Mouse (Mus musculus) ovary, postnatal 10 days (tissue): ENCODE data around the gene Fam83b.

ENCODE experiments used
- DNase-seq: peaks from one replicate; pipeline ENCODE4 v3.0.0; 2022; ENCODE audit warnings: low spot score

Gene Fam83b

GRCm38 (mm10) chr9:76521640-76522039 lies 45.3 kb downstream of the Fam83b start:
- no peak for DNase-seq

GRCm38 (mm10) chr9:76518665-76519064 lies 48.3 kb downstream of the Fam83b start:
- no peak for DNase-seq

DNA sequence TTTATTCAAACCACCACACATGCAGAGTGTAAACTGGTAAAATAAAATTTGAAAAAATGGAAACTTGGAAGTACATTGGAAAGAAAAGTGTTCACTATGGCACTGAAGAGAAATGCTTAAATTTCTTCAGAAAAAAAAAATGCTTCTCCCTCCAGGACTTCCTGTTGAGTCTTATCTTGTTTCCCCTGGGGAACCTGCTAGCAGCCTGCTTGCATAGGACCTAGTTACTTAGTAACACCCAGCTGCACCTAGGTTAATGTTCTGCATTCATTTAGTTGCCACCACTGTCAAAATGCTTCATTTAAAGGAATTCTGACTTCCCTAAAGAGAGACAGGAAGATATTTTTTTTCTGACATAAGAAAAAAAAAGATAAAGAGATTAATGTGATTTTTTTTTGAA lies 61.3 kb downstream of the Fam83b start:
- no peak for DNase-seq

- no peak for DNase-seq
Measured at GRCm38 (mm10) chr9:76489737-76490136, 77.2 kb downstream of the Fam83b start.

- no peak for DNase-seq
Measured at GRCm38 (mm10) chr9:76480088-76480487, 86.8 kb downstream of the Fam83b start.

DNA sequence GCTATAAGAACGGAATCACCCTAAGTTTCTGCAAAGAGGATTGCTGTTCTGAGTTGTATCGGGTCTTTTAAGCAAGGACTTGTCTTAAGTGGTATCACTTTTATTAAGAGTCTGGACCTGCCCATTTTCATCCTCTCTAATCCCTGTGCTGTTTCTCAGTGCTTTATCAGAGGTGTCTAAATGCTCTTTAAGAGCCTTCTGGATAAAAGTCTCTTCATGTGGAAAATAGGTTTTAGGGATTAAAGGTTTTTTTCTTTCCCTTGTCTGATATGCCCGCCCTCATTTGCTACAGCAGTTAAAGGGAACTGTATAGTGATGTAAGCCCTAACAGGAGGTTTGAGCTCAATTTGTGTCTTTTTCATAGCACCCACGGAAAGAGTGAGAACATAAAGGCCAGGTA lies 97.4 kb downstream of the Fam83b start:
- DNase-seq, result no peak

DNA sequence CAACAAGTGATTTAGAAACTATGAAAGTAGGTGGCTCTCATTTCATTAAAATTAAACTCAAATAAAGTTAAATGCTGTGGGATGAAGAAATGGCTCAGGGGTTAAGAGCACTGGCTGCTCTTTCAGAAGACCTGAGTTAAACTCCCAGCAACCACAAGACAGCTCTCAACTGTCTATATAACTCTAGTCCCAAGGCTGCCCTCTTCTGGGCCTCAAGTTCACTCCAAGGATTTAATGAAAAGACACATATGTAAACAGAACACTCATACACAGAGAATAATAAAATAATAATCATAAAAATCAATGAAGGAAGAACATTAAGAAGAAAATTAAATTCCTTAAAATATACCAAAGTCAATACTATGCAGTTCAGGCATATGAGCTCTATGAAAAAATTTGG lies 105.4 kb downstream of the Fam83b start:
- no peak for DNase-seq

DNA sequence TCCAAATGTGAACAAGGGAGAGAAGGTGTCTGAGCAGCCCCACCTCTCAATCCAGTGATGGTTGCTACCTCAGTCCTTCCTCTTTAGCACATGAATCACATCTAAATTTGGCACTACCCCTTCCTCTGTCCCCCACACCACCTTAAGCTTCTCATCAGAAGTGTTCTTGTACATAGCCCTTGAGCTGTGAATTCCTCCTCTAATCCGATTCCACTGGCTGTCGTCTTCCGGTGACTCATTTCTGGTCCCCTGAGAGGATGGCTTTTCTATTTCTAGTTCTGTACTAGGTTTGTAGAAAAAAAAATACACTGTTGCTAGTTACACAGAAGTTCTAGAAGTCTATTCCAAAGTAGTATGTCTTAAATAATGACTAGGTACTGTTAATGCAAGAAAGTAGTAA lies 111.2 kb downstream of the Fam83b start:
- DNase-seq, result no peak
